Mouse (Mus musculus) gonadal fat pad, adult 2 months (tissue): Measurements from ENCODE around the gene Creb5. TPM values are rescaled to one million over a fixed set of nuclear protein-coding genes. Genes with fewer than 3 reads are reported as not detected.

Experiments
- DNase-seq: peaks from one replicate; pipeline ENCODE4 v3.0.0-alpha.2; 2012; ENCODE audit warnings: low read depth
- polyA plus RNA-seq: library from polyadenylated mRNA; depleted of rRNA; stranded (reverse); fragments of >200 nt; gene quantifications from 2 replicates; pipeline ENCODE4 v1.2.3, GENCODE M21; 2012; rRNA removed

The Creb5 gene
- polyA plus RNA-seq, 1 experiment = 1.9 TPM

GRCm38 (mm10) chr6:53704440-53704839 lies 417.4 kb downstream of the Creb5 start:
- no peak for DNase-seq

GRCm38 (mm10) chr6:53706604-53707330 lies 419.7 kb downstream of the Creb5 start:
- DNase-seq = no peak

- no peak for DNase-seq
These were observed 420.7 kb downstream of the Creb5 start for GRCm38 (mm10) chr6:53707795-53708194.

- no peak for DNase-seq
These were observed 422.8 kb downstream of the Creb5 start for GRCm38 (mm10) chr6:53709694-53710442.

GRCm38 (mm10) chr6:53710560-53710959 lies 423.5 kb downstream of the Creb5 start:
- DNase-seq = no peak

- no peak for DNase-seq
These were observed 426.1 kb downstream of the Creb5 start for GRCm38 (mm10) chr6:53713152-53713551.

GRCm38 (mm10) chr6:53714908-53715321 lies 427.8 kb downstream of the Creb5 start:
- DNase-seq = no peak

GRCm38 (mm10) chr6:53716013-53716412 lies 428.9 kb downstream of the Creb5 start:
- DNase-seq = no peak

GRCm38 (mm10) chr6:53720009-53720408 lies 432.9 kb downstream of the Creb5 start:
- DNase-seq = no peak

GRCm38 (mm10) chr6:53721595-53721994 lies 434.5 kb downstream of the Creb5 start:
- DNase-seq = no peak

GRCm38 (mm10) chr6:53722694-53723093 lies 435.6 kb downstream of the Creb5 start:
- DNase-seq = no peak

GRCm38 (mm10) chr6:53730487-53730886 lies 443.4 kb downstream of the Creb5 start:
- DNase-seq = no peak

GRCm38 (mm10) chr6:53730996-53731485 lies 444.0 kb downstream of the Creb5 start:
- DNase-seq = no peak

- no peak for DNase-seq
These were observed 446.5 kb downstream of the Creb5 start for GRCm38 (mm10) chr6:53733546-53733945.

GRCm38 (mm10) chr6:53733999-53734398 lies 446.9 kb downstream of the Creb5 start:
- no peak for DNase-seq

GRCm38 (mm10) chr6:53735696-53736095 lies 448.6 kb downstream of the Creb5 start:
- DNase-seq = no peak

- DNase-seq = no peak
These were observed 451.1 kb downstream of the Creb5 start for GRCm38 (mm10) chr6:53738206-53738605.

GRCm38 (mm10) chr6:53741222-53741621 lies 454.2 kb downstream of the Creb5 start:
- DNase-seq = no peak

Other genes with a start within 250 kb of the Creb5 start
- 4.6 and 5.8 TPM in 2 replicates for gene Jazf1, start 218.6 kb upstream of the Creb5 start, polyA plus RNA-seq